Mouse (Mus musculus) intestine, embryonic 15.5 days (tissue): Measurements from ENCODE around the gene Nup210l. TPM values are rescaled to one million over a fixed set of nuclear protein-coding genes. Genes with fewer than 3 reads are reported as not detected.

Experiments used
- ATAC-seq: fragments of 200-750 bp; cut with Nextera tagmentation; 2 replicates; pipeline ENCODE4 v1.8.0; 2017; ENCODE audit warnings: moderate TSS enrichment, moderate library complexity
- H3K27ac ChIP-seq: fragments of 300-500 bp; sonication (generic); 2 replicates; pipeline ENCODE4 v1.5.1; 2015; ENCODE audit warnings: mild to moderate bottlenecking, inconsistent platforms
- H3K27me3 ChIP-seq: fragments of 300-500 bp; sonication (generic); replicated peaks from 2 replicates; pipeline ENCODE4 v1.6.1; 2015; ENCODE audit warnings: inconsistent platforms
- H3K36me3 ChIP-seq: fragments of 300-500 bp; sonication (generic); 2 replicates; pipeline ENCODE4 v1.6.1; 2015; ENCODE audit warnings: inconsistent platforms
- H3K4me1 ChIP-seq: fragments of 300-500 bp; sonication (generic); replicated peaks from 2 replicates; pipeline ENCODE4 v1.6.1; 2015; ENCODE audit warnings: inconsistent platforms
- H3K4me2 ChIP-seq: fragments of 300-500 bp; sonication (generic); replicated peaks from 2 replicates; pipeline ENCODE4 v1.6.1; 2015; ENCODE audit warnings: mild to moderate bottlenecking, inconsistent platforms
- H3K4me3 ChIP-seq: fragments of 300-500 bp; sonication (generic); replicated peaks from 2 replicates; pipeline ENCODE4 v1.5.1; 2015; ENCODE audit warnings: inconsistent platforms
- H3K9ac ChIP-seq: fragments of 300-500 bp; sonication (generic); 2 replicates; pipeline ENCODE4 v1.6.1; 2015; ENCODE audit warnings: inconsistent platforms
- H3K9me3 ChIP-seq: fragments of 300-500 bp; sonication (generic); 2 replicates; pipeline ENCODE4 v1.6.1; 2016; ENCODE audit warnings: inconsistent platforms
- WGBS: fragments of 180-500 bp; shearing (Covaris S2); methylation state at CpG from one replicate; pipeline ENCODE4 v1.1.7; 2015; 5-methylcytosine and 5-hydroxymethylcytosine counted together
- polyA plus RNA-seq: library from polyadenylated mRNA; unstranded; fragments of >200 nt; fragmentation: Nextera tagmentation; extraction: Ambion mirVana; gene quantifications from 2 replicates; pipeline ENCODE4 v1.2.1, GENCODE M21; 2015

Nup210l gene
- polyA plus RNA-seq, 1 experiment from 2014 or later = 0.33 TPM

GRCm38 (mm10) chr3:90080498-90080863 is 23.5 kb upstream of the Nup210l start:
- ATAC-seq = no peak
- Histone ChIP-seq H3K4me3 (peak overlapping the region; percentile 83), H3K9ac (peak overlapping the region; percentile 88), H3K4me2 (peak overlapping the region; percentile 73), H3K36me3 (no peaks in the 10 kb centered on the region), H3K4me1 (peaks cover 49% of the 10 kb centered on the region), H3K27me3 (no peaks in the 10 kb centered on the region), H3K9me3 (no peaks in the 10 kb centered on the region), H3K27ac (peak overlapping the region; percentile 99)
- 1% methylated on average over 6 of the region's 6 CpGs for WGBS

GRCm38 (mm10) chr3:90081365-90082240 is 22.3 kb upstream of the Nup210l start:
- Histone ChIP-seq H3K27ac (peak overlapping the region; percentile 86), H3K36me3 (no peaks in the 10 kb centered on the region), H3K27me3 (no peaks in the 10 kb centered on the region), H3K9ac (peak overlapping the region; percentile 31; the same call in 1 of the 2 replicates), H3K4me3 (peak overlapping the region; percentile 83), H3K4me1 (peaks cover 49% of the 10 kb centered on the region), H3K9me3 (no peaks in the 10 kb centered on the region), H3K4me2 (peak overlapping the region; percentile 73)
- peak; percentile 50 for ATAC-seq
- WGBS = 50% methylated on average over 5 of the region's 5 CpGs

GRCm38 (mm10) chr3:90083034-90083433 is 20.9 kb upstream of the Nup210l start:
- H3K9ac ChIP-seq = 0 out of 2 replicates have a peak overlapping the region, but pooled peaks have one; percentile 6

GRCm38 (mm10) chr3:90083698-90084324 is 20.1 kb upstream of the Nup210l start:
- Histone ChIP-seq H3K27me3 (no peaks in the 10 kb centered on the region), H3K9ac (no peak overlapping the region), H3K36me3 (peaks cover 8% of the 10 kb centered on the region), H3K9me3 (no peaks in the 10 kb centered on the region), H3K4me3 (no peak overlapping the region), H3K4me1 (peaks cover 41% of the 10 kb centered on the region), H3K4me2 (peak overlapping the region; percentile 73), H3K27ac (peak overlapping the region; percentile 86)
- no peak for ATAC-seq
- 34% methylated on average over 3 of the region's 3 CpGs for WGBS

More at GRCm38 (mm10) chr3:90083034-90083433, 20.9 kb upstream of the Nup210l start:
- peak overlapping the region; percentile 9; the same call in 1 of the 2 replicates for H3K4me3 ChIP-seq
- H3K27me3 ChIP-seq = no peaks in the 10 kb centered on the region
- no peak for ATAC-seq
- 33% methylated on average over 5 of the region's 5 CpGs for WGBS
- peaks cover 2% of the 10 kb centered on the region for H3K36me3 ChIP-seq
- H3K9me3 ChIP-seq = no peaks in the 10 kb centered on the region
- peak overlapping the region; percentile 73 for H3K4me2 ChIP-seq
- peaks cover 43% of the 10 kb centered on the region for H3K4me1 ChIP-seq
- peak overlapping the region; percentile 86 for H3K27ac ChIP-seq

GRCm38 (mm10) chr3:90084790-90085189 is 19.1 kb upstream of the Nup210l start:
- H3K4me1 ChIP-seq = peaks cover 38% of the 10 kb centered on the region
- H3K4me2 ChIP-seq = peak overlapping the region; percentile 9; the same call in 1 of the 2 replicates
- no peaks in the 10 kb centered on the region for H3K27me3 ChIP-seq
- H3K4me3 ChIP-seq = no peak overlapping the region
- no peak overlapping the region for H3K9ac ChIP-seq
- no peaks in the 10 kb centered on the region for H3K9me3 ChIP-seq
- H3K36me3 ChIP-seq = peaks cover 16% of the 10 kb centered on the region
- H3K27ac ChIP-seq = no peak overlapping the region
- no peak for ATAC-seq
- 62% methylated on average over 4 of the region's 4 CpGs for WGBS

GRCm38 (mm10) chr3:90085281-90085680 is 18.7 kb upstream of the Nup210l start:
- Histone ChIP-seq H3K27ac (no peak overlapping the region), H3K9me3 (no peaks in the 10 kb centered on the region), H3K4me2 (0 out of 2 replicates have a peak overlapping the region, but pooled peaks have one; percentile 9), H3K4me3 (no peak overlapping the region), H3K36me3 (peaks cover 21% of the 10 kb centered on the region), H3K9ac (no peak overlapping the region), H3K27me3 (no peaks in the 10 kb centered on the region), H3K4me1 (peaks cover 38% of the 10 kb centered on the region)
- ATAC-seq = no peak
- 75% methylated on average over 6 of the region's 6 CpGs for WGBS

- ATAC-seq = no peak
- no peaks in the 10 kb centered on the region for H3K27me3 ChIP-seq
- H3K36me3 ChIP-seq = peaks cover 29% of the 10 kb centered on the region
Observed at GRCm38 (mm10) chr3:90086068-90086467, 17.9 kb upstream of the Nup210l start.

GRCm38 (mm10) chr3:90088617-90089016 is 15.3 kb upstream of the Nup210l start:
- WGBS = 86% methylated on average over 2 of the region's 2 CpGs
- H3K9ac ChIP-seq = no peak overlapping the region
- H3K36me3 ChIP-seq = peaks cover 51% of the 10 kb centered on the region
- no peak for ATAC-seq
- no peak overlapping the region for H3K4me3 ChIP-seq
- no peaks in the 10 kb centered on the region for H3K27me3 ChIP-seq
- H3K27ac ChIP-seq = no peak overlapping the region
- H3K4me2 ChIP-seq = no peak overlapping the region
- H3K4me1 ChIP-seq = peaks cover 17% of the 10 kb centered on the region
- no peaks in the 10 kb centered on the region for H3K9me3 ChIP-seq

More at GRCm38 (mm10) chr3:90086068-90086467, 17.9 kb upstream of the Nup210l start:
- Histone ChIP-seq H3K4me3 (no peak overlapping the region), H3K9me3 (no peaks in the 10 kb centered on the region), H3K4me2 (no peak overlapping the region), H3K9ac (no peak overlapping the region), H3K27ac (no peak overlapping the region), H3K4me1 (peaks cover 37% of the 10 kb centered on the region)
- 85% methylated on average over 5 of the region's 5 CpGs for WGBS

- Histone ChIP-seq H3K36me3 (peaks cover 63% of the 10 kb centered on the region), H3K4me3 (no peak overlapping the region), H3K27me3 (no peaks in the 10 kb centered on the region), H3K4me1 (no peaks in the 10 kb centered on the region), H3K27ac (no peak overlapping the region), H3K4me2 (no peak overlapping the region), H3K9me3 (no peaks in the 10 kb centered on the region), H3K9ac (no peak overlapping the region)
- no peak for ATAC-seq
- 72% methylated on average over 6 of the region's 6 CpGs for whole genome bisulfite sequencing
Observed at GRCm38 (mm10) chr3:90090892-90091291, 13.0 kb upstream of the Nup210l start.

GRCm38 (mm10) chr3:90094453-90094852 is 9.5 kb upstream of the Nup210l start:
- ATAC-seq = no peak
- Histone ChIP-seq H3K4me3 (no peak overlapping the region), H3K9ac (no peak overlapping the region), H3K27me3 (no peaks in the 10 kb centered on the region), H3K9me3 (no peaks in the 10 kb centered on the region), H3K4me1 (no peaks in the 10 kb centered on the region), H3K27ac (no peak overlapping the region), H3K36me3 (peaks cover 61% of the 10 kb centered on the region), H3K4me2 (no peak overlapping the region)
- WGBS = 91% methylated on average over 3 of the region's 3 CpGs

- Histone ChIP-seq H3K36me3 (peaks cover 30% of the 10 kb centered on the region), H3K27me3 (no peaks in the 10 kb centered on the region), H3K27ac (0 out of 2 replicates have a peak overlapping the region, but pooled peaks have one; percentile 6), H3K4me2 (no peak overlapping the region), H3K9ac (no peak overlapping the region), H3K4me3 (no peak overlapping the region), H3K9me3 (no peaks in the 10 kb centered on the region), H3K4me1 (no peaks in the 10 kb centered on the region)
- no peak for ATAC-seq
- WGBS = 85% methylated on average over 5 of the region's 5 CpGs
Observed at GRCm38 (mm10) chr3:90097928-90098327, 6.0 kb upstream of the Nup210l start.

- no peaks in the 10 kb centered on the region for H3K4me1 ChIP-seq
- 92% methylated on average over 3 of the region's 3 CpGs for WGBS
- H3K27ac ChIP-seq = no peak overlapping the region
- no peak overlapping the region for H3K4me2 ChIP-seq
- H3K4me3 ChIP-seq = no peak overlapping the region
- peaks cover 13% of the 10 kb centered on the region for H3K36me3 ChIP-seq
- H3K27me3 ChIP-seq = no peaks in the 10 kb centered on the region
- ATAC-seq = no peak
- no peaks in the 10 kb centered on the region for H3K9me3 ChIP-seq
- no peak overlapping the region for H3K9ac ChIP-seq
Observed at GRCm38 (mm10) chr3:90101010-90101409, 2.9 kb upstream of the Nup210l start.
